Mouse (Mus musculus) MEL (cell line): ENCODE results near the gene Tmem50b.

Source experiments
- CHD2 ChIP-seq: IDR thresholded peaks from 2 replicates; pipeline ENCODE4 v1.6.1; 2011; ENCODE audit warnings: low read length, improper control_type of control experiment
- ETS1 ChIP-seq: IDR thresholded peaks from 2 replicates; pipeline ENCODE4 v1.6.1; 2012; ENCODE audit warnings: low read depth, mild to moderate bottlenecking, inconsistent platforms, low read length, improper control_type of control experiment, moderate library complexity
- POLR2A ChIP-seq, 2 experiments: IDR thresholded peaks; 2 replicates each; pipeline ENCODE4 v1.6.1; 2011 to 2012; ENCODE audit warnings: low read length in 2 of 2, mild to moderate bottlenecking in 2 of 2, control low read depth in 1 of 2, improper control_type of control experiment in 1 of 2, low read depth in 1 of 2, moderate library complexity in 1 of 2; ENCODE audit not compliant: control insufficient read depth in 1 of 2, insufficient read depth in 1 of 2, poor library complexity in 1 of 2
- POLR2AphosphoS2 ChIP-seq: IDR thresholded peaks from 2 replicates; pipeline ENCODE4 v1.6.1; 2011; ENCODE audit warnings: low read length, improper control_type of control experiment

DNA sequence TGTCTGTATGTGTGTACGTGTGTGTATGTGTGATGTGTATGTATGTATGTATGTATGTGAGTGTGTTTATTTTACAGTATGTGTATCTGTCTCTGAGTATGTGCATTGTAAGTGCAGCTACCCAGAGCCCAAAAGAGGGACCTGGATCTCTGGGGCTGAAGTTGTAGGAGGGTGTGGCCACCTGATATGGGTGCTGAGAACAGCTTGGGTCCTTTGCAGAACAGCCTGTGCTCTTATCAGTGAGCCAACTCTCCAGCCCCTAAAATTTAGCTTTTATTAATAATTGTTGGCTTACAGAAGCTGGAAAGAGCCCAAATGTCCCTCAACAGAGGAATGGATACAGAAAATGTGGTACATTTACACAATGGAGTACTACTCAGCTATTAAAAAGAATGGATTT lies 54.0 kb downstream of the Tmem50b start:
- TF ChIP-seq POLR2AphosphoS2, result no peak
- TF ChIP-seq ETS1, result peak; percentile 52; the same call in 1 of the 2 replicates
- TF ChIP-seq CHD2, result no peak
- no peak for TF ChIP-seq POLR2A (IDR thresholded peaks at IDR 0.05; ENCODE audit: control insufficient read depth in 1 of 2, insufficient read depth in 1 of 2, low read depth in 1 of 2, low read length in 2 of 2, poor library complexity in 1 of 2)
